Mouse (Mus musculus) stomach, embryonic 15.5 days (tissue): ENCODE results near the gene Gm17268. TPM values are rescaled to one million over a fixed set of nuclear protein-coding genes. Genes with fewer than 3 reads are reported as not detected.

ENCODE experiments used
- ATAC-seq: fragments of 200-750 bp; cut with Nextera tagmentation; 2 replicates; pipeline ENCODE4 v1.8.0; 2017; ENCODE audit warnings: low read depth, moderate number of reproducible peaks, moderate TSS enrichment; ENCODE audit not compliant: insufficient read depth, low FRiP score
- H3K27ac ChIP-seq: fragments of 300-500 bp; sonication (generic); 2 replicates; pipeline ENCODE4 v1.5.1; 2015; ENCODE audit warnings: mild to moderate bottlenecking, inconsistent platforms
- H3K27me3 ChIP-seq: fragments of 300-500 bp; sonication (generic); replicated peaks from 2 replicates; pipeline ENCODE4 v1.6.1; 2015; ENCODE audit warnings: inconsistent platforms
- H3K36me3 ChIP-seq: fragments of 300-500 bp; sonication (generic); 2 replicates; pipeline ENCODE4 v1.6.1; 2015; ENCODE audit warnings: inconsistent platforms
- H3K4me1 ChIP-seq: fragments of 300-500 bp; sonication (generic); 2 replicates; pipeline ENCODE4 v1.6.1; 2015; ENCODE audit warnings: inconsistent platforms
- H3K4me2 ChIP-seq: fragments of 300-500 bp; sonication (generic); 2 replicates; pipeline ENCODE4 v1.6.1; 2015; ENCODE audit warnings: mild to moderate bottlenecking, inconsistent platforms
- H3K4me3 ChIP-seq: fragments of 300-500 bp; sonication (generic); replicated peaks from 2 replicates; pipeline ENCODE4 v1.5.1; 2015; ENCODE audit warnings: inconsistent platforms
- H3K9ac ChIP-seq: fragments of 300-500 bp; sonication (generic); 2 replicates; pipeline ENCODE4 v1.6.1; 2015; ENCODE audit warnings: inconsistent platforms
- H3K9me3 ChIP-seq: fragments of 300-500 bp; sonication (generic); 2 replicates; pipeline ENCODE4 v1.6.1; 2016; ENCODE audit warnings: inconsistent platforms
- WGBS: fragments of 180-500 bp; shearing (Covaris S2); methylation state at CpG from one replicate; pipeline ENCODE4 v1.1.7; 2015; 5-methylcytosine and 5-hydroxymethylcytosine counted together
- polyA plus RNA-seq: library from polyadenylated mRNA; unstranded; fragments of >200 nt; fragmentation: Nextera tagmentation; extraction: Ambion mirVana; gene quantifications from 2 replicates; pipeline ENCODE4 v1.2.1, GENCODE M21; 2015

Gm17268 gene
- not detected in 2 replicates for polyA plus RNA-seq

GRCm38 (mm10) chr11:82038535-82038934, at the start of gene Gm17268:
Gene Gm17268 (minus strand): TSS chr11:82038562.
- Histone ChIP-seq H3K4me3 (no peak within 1 kb of the TSS), H3K9ac (no peak within 1 kb of the TSS), H3K9me3 (no peaks in the 10 kb centered on the region), H3K4me1 (peaks cover 3% of the 10 kb centered on the region; the same call in 1 of the 2 replicates), H3K36me3 (no peaks in the 10 kb centered on the region), H3K4me2 (no peak within 1 kb of the TSS), H3K27ac (no peak within 1 kb of the TSS), H3K27me3 (no peaks in the 10 kb centered on the region)
- ATAC-seq, result no peak
- WGBS, result 15% methylated on average over 2 of the region's 2 CpGs

DNA sequence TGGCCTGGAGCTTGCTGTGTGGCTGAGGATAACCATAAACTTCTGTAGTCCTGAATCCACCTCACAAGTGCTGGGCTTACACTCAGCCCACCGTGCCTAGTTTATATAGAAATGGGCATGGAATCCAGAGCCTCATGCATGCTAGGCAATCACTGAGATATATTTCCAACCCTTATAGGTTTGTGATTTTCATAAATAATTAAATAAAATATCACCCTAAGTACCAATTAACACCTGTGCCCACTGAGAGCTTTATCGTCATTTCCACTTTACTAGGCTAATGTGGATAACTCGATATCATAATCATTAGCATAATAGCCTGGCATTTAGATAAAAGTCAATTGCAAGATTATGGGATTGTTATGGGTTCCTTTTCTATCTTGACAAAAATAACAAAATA, 46.0 kb upstream of the Gm17268 start:
- H3K36me3 ChIP-seq, result no peaks in the 10 kb centered on the region
- no peak overlapping the region for H3K9ac ChIP-seq
- H3K4me3 ChIP-seq, result no peak overlapping the region
- no peaks in the 10 kb centered on the region for H3K9me3 ChIP-seq
- H3K4me2 ChIP-seq, result no peak overlapping the region
- H3K27ac ChIP-seq, result no peak overlapping the region
- 89% methylated on average over 3 of the region's 3 CpGs for WGBS
- H3K27me3 ChIP-seq, result no peaks in the 10 kb centered on the region
- no peak for ATAC-seq
- no peaks in the 10 kb centered on the region for H3K4me1 ChIP-seq

DNA sequence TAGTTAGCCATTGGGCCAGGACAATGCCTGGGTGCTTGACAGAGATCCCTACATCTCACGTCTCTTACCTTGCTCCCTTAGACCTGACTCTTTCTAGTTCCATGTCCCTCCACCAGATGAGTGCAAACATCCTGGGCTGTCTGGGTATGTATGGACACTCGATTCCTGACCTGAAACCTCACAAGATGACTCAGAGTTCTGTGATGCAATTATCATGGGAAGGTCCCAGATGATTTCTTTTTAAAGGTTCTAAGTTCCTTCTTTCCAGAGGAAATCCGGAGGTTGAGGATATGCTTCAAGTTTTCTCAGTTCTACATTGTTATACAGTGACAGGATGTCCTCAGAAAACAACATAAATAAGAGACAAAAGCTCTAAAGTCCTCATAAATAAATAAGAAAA, 42.5 kb upstream of the Gm17268 start:
- ATAC-seq, result no peak
- no peak overlapping the region for H3K4me3 ChIP-seq
- no peak overlapping the region for H3K9ac ChIP-seq
- 72% methylated on average over 3 of the region's 3 CpGs for WGBS
- no peaks in the 10 kb centered on the region for H3K9me3 ChIP-seq
- H3K4me1 ChIP-seq, result no peaks in the 10 kb centered on the region
- no peak overlapping the region for H3K27ac ChIP-seq
- H3K4me2 ChIP-seq, result no peak overlapping the region
- H3K27me3 ChIP-seq, result no peaks in the 10 kb centered on the region
- no peaks in the 10 kb centered on the region for H3K36me3 ChIP-seq

DNA sequence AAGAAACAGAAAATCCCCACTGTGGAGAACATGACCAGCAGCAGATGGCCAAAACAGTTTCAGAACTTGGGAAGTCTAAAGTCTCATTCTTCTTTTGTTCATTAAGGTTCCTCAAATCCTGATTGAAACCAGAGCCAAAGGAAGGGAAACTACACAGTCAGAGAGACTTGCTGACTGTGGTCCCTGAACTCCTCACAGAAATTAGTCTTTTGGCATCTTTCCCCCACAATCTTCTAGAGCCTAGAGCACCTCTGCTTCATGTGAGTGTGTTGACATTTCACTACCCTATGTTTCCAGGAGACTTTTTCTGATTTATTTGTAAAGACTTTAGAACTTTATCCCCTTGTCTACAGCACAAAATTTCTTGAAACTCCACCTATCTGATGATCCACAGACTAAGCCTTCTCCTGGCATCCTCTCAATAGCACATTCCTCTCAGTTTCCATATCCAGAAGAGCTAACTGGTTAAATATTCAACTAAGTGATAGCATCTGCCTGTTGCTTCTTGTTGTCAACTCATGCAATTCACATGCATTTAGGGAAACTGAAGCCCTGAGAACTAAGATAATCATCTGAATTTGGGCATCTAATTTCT, 39.9 kb upstream of the Gm17268 start:
- Histone ChIP-seq H3K4me2 (no peak overlapping the region), H3K4me3 (no peak overlapping the region), H3K9me3 (no peaks in the 10 kb centered on the region), H3K4me1 (no peaks in the 10 kb centered on the region), H3K9ac (no peak overlapping the region), H3K36me3 (no peaks in the 10 kb centered on the region), H3K27me3 (no peaks in the 10 kb centered on the region), H3K27ac (peak overlapping the region; percentile 54; the same call in 1 of the 2 replicates)
- peak; percentile 68; the same call in 1 of the 2 replicates for ATAC-seq

DNA sequence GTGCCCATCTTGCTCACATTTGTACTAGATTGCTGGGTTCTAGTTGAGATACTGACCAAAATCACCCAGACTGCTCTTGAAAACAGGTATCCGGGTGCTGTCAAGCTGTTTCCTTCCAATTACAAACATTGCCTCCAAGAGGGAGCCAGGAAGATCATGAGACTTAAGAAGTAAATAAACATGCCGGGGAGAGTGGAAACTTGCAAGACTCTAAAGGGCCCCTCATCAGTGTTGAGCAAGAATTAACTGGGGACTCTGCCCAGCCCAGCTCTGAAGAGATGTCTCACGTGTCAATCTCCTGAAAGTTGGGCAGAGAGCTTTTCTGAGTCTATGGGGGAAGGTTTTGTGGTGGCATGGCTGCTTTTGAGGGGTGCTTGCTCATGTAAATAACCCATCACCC, 38.7 kb upstream of the Gm17268 start:
- Histone ChIP-seq H3K4me2 (no peak overlapping the region), H3K27ac (no peak overlapping the region), H3K4me1 (no peaks in the 10 kb centered on the region), H3K4me3 (no peak overlapping the region), H3K9me3 (no peaks in the 10 kb centered on the region), H3K9ac (no peak overlapping the region), H3K27me3 (no peaks in the 10 kb centered on the region), H3K36me3 (no peaks in the 10 kb centered on the region)
- WGBS, result 57% methylated on average over 3 of the region's 3 CpGs
- ATAC-seq, result no peak

DNA sequence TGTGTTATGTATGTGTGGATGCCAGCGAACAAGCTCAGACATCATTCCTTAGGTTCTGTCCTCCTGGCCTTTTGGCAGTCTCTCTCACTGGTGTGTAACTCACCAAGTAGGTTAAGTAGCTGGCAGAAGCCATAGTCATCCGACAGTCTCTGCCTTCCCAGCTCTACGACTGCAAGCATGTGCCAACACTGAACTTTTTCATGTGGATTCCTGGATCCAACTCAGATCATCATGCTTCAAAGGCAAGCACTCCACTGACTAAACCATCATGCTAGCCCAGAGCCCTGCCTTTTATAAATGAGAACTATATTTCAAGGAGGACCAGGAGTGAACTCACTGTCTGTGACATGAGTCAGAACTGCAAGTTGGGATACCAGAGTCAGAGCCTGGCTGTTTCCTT, 35.3 kb upstream of the Gm17268 start:
- no peak overlapping the region for H3K9ac ChIP-seq
- WGBS, result 82% methylated on average over 3 of the region's 3 CpGs
- no peak overlapping the region for H3K27ac ChIP-seq
- H3K4me1 ChIP-seq, result no peaks in the 10 kb centered on the region
- no peaks in the 10 kb centered on the region for H3K36me3 ChIP-seq
- no peaks in the 10 kb centered on the region for H3K27me3 ChIP-seq
- no peaks in the 10 kb centered on the region for H3K9me3 ChIP-seq
- no peak overlapping the region for H3K4me2 ChIP-seq
- H3K4me3 ChIP-seq, result no peak overlapping the region
- no peak for ATAC-seq

DNA sequence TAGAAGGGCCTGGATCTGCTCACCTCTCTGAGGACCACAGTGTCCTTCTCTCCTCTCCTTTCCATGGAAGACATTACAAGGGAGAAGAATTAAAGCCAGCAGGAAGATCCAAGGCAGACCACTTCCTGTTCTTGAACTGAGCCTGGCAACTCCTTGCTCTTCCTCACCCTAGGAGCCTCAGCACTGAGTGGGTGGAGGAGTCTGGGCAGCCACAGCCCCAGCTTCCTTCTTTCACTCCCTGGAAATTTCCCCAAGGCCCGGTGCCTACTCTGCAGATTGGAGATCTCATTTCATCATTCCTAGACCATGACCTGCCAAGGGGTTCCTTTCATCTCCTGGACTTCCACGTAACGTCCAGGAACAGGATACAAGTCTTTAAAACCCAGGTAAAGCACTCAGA, 34.6 kb upstream of the Gm17268 start:
- H3K4me1 ChIP-seq, result no peaks in the 10 kb centered on the region
- ATAC-seq, result no peak
- no peak overlapping the region for H3K4me2 ChIP-seq
- WGBS, result 68% methylated on average over 3 of the region's 3 CpGs
- H3K4me3 ChIP-seq, result no peak overlapping the region
- H3K36me3 ChIP-seq, result no peaks in the 10 kb centered on the region
- H3K27ac ChIP-seq, result no peak overlapping the region
- no peak overlapping the region for H3K9ac ChIP-seq
- H3K27me3 ChIP-seq, result no peaks in the 10 kb centered on the region
- no peaks in the 10 kb centered on the region for H3K9me3 ChIP-seq

GRCm38 (mm10) chr11:82072374-82072773, 34.0 kb upstream of the Gm17268 start:
- no peaks in the 10 kb centered on the region for H3K36me3 ChIP-seq
- no peak overlapping the region for H3K27ac ChIP-seq
- H3K9me3 ChIP-seq, result no peaks in the 10 kb centered on the region
- H3K27me3 ChIP-seq, result no peaks in the 10 kb centered on the region
- no peak overlapping the region for H3K9ac ChIP-seq
- no peak overlapping the region for H3K4me3 ChIP-seq
- no peak overlapping the region for H3K4me2 ChIP-seq
- 75% methylated on average over 1 of the region's 1 CpGs for WGBS
- no peaks in the 10 kb centered on the region for H3K4me1 ChIP-seq
- no peak for ATAC-seq

DNA sequence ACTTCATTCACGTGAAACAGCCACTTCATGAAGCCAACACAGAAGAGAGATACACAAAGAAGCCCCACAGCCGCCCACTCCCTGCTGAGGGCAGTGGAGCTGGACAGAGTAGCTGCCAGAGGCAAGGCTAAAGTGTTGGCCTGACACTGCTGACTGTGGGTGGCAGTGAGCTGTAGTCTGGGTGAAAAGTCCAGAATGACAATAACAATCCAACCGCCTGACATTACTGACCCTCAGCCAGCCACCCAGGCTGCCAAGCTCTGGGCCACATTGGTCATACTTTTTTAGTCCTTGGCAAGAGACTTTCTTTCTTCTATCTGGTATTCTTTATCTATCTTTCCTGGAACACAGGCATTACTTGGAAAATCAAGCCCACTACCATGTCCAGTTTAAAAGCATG, 32.7 kb upstream of the Gm17268 start:
- 70% methylated on average over 3 of the region's 3 CpGs for WGBS
- Histone ChIP-seq H3K4me3 (no peak overlapping the region), H3K4me2 (no peak overlapping the region), H3K4me1 (no peaks in the 10 kb centered on the region), H3K9ac (no peak overlapping the region), H3K27ac (no peak overlapping the region), H3K36me3 (no peaks in the 10 kb centered on the region), H3K9me3 (no peaks in the 10 kb centered on the region), H3K27me3 (no peaks in the 10 kb centered on the region)
- ATAC-seq, result no peak

- H3K4me1 ChIP-seq, result no peaks in the 10 kb centered on the region
- no peak overlapping the region for H3K4me2 ChIP-seq
- no peak overlapping the region for H3K27ac ChIP-seq
- H3K36me3 ChIP-seq, result no peaks in the 10 kb centered on the region
- H3K9me3 ChIP-seq, result no peaks in the 10 kb centered on the region
- no peak for ATAC-seq
- no peak overlapping the region for H3K4me3 ChIP-seq
- H3K9ac ChIP-seq, result no peak overlapping the region
- WGBS, result 75% methylated on average over 7 of the region's 7 CpGs
- H3K27me3 ChIP-seq, result no peaks in the 10 kb centered on the region
Observed at GRCm38 (mm10) chr11:82066953-82067571, 28.7 kb upstream of the Gm17268 start.

DNA sequence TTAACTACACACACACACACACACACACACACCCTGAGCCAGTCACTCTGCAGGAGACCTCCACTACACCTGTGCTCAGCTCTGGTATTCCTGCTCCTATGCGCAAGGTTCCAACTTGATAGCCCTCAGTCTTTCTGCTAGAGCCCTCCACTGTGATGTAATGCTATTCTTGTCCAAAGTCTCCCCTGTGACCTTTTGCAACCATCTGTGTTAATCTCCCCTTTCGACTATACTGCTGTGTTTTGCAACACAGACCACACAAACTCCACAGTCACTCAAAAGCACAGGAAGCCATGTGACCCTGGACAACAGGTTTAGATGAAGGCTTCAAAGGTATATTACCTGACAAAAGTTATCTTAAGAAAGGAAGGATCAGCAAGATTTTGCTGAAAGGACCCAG, 25.1 kb upstream of the Gm17268 start:
- H3K9me3 ChIP-seq, result no peaks in the 10 kb centered on the region
- WGBS, result 72% methylated on average over 2 of the region's 2 CpGs
- H3K4me1 ChIP-seq, result no peaks in the 10 kb centered on the region
- ATAC-seq, result no peak
- no peak overlapping the region for H3K4me2 ChIP-seq
- H3K9ac ChIP-seq, result no peak overlapping the region
- no peak overlapping the region for H3K4me3 ChIP-seq
- no peaks in the 10 kb centered on the region for H3K36me3 ChIP-seq
- no peak overlapping the region for H3K27ac ChIP-seq
- H3K27me3 ChIP-seq, result no peaks in the 10 kb centered on the region

- no peak overlapping the region for H3K9ac ChIP-seq
Observed at GRCm38 (mm10) chr11:82062226-82062625, 23.9 kb upstream of the Gm17268 start.

More at GRCm38 (mm10) chr11:82062226-82062625, 23.9 kb upstream of the Gm17268 start:
- no peak overlapping the region for H3K27ac ChIP-seq
- no peak overlapping the region for H3K4me2 ChIP-seq
- ATAC-seq, result no peak
- no peaks in the 10 kb centered on the region for H3K4me1 ChIP-seq
- H3K36me3 ChIP-seq, result no peaks in the 10 kb centered on the region
- H3K4me3 ChIP-seq, result no peak overlapping the region
- H3K9me3 ChIP-seq, result no peaks in the 10 kb centered on the region
- no peaks in the 10 kb centered on the region for H3K27me3 ChIP-seq
- WGBS, result 68% methylated on average over 3 of the region's 3 CpGs
